16 mouse cellular contexts compared by ENCODE assay signal in the genomic region with DNA sequence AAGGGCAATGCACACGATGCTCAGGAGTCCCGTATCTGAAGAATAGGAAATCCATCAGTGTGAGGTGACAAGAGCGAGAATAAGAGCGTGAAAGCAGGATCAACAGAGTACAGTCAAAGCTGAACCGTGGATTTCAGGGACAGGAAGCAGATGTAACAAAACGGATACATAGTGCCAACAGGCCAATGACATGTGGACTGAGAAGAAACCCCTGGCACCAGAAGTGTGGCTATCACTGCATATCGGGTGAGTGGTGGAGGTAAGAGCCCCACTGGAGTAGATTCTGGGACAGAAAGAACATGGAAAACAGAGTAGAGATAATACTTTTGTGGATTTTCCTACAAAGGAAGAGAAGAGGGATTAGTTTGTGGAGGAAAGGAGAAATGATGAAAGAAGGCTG.
"Had no signal": no experiment of that assay in that cellular context is flagged by ENCODE, and none has a peak within 500 bp of the region (broad histone marks: within the 10 kb centered on the region; RNA-seq: fewer than 3 reads in every experiment).

No protein-coding gene starts in this region.

- H3K36me3 ChIP-seq: liver, embryonic 15.5 days; lung, embryonic 15.5 days had no signal

- H3K27me3 ChIP-seq: liver, embryonic 15.5 days; lung, embryonic 15.5 days; midbrain, embryonic 12.5 days; neural tube, embryonic 12.5 days had no signal

- DNase-seq: liver, postnatal 0 days; lung, adult 2 months; lung, postnatal 14 days; lung, postnatal 4 days; midbrain, embryonic 14.5 days; right cerebral cortex, postnatal 14 days; thymus, adult 18-20 months; thymus, postnatal 14 days; thymus, postnatal 36 days had no signal

- H3K9me3 ChIP-seq: liver, embryonic 15.5 days; lung, embryonic 15.5 days; midbrain, embryonic 10.5 days; midbrain, embryonic 12.5 days; neural tube, embryonic 12.5 days had no signal

- H3K4me1 ChIP-seq: liver, embryonic 15.5 days; lung, embryonic 15.5 days; midbrain, embryonic 10.5 days; midbrain, embryonic 12.5 days; neural tube, embryonic 12.5 days had no signal

- H3K4me3 ChIP-seq: liver, embryonic 15.5 days; lung, embryonic 15.5 days; midbrain, embryonic 10.5 days; midbrain, embryonic 12.5 days; myocyte; neural tube, embryonic 12.5 days had no signal

- ATAC-seq: liver, postnatal 0 days; lung, postnatal 0 days had no signal
